Mouse (Mus musculus) NIH3T3 (cell line): ENCODE measurements around the gene Elovl6.

ENCODE experiments used
- DNase-seq: peaks from one replicate; pipeline ENCODE4 v3.0.0-alpha.2; 2012; ENCODE audit warnings: low read depth

Elovl6 gene

DNA sequence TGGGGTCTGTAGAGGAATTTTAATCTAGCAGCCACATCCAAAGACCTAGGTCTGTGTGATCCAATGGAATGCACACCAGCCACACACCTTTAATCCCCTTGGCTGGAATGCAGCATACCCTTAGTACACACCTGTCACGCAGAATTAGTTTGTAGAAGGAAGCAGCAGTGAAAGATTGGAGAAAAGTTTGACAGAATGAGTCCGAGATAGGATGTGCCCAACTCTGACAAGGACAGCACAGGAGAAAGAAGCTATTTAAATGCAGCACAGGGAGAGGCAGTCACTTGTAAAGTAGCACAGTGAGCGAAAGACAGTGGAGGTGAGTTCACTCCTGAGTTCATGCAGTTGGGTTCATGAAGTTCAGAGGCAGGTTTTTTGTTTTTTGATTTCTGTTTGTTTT, 11.2 kb downstream of the Elovl6 start:
- no peak for DNase-seq

GRCm38 (mm10) chr3:129544217-129544616, 12.1 kb downstream of the Elovl6 start:
- DNase-seq: no peak

DNA sequence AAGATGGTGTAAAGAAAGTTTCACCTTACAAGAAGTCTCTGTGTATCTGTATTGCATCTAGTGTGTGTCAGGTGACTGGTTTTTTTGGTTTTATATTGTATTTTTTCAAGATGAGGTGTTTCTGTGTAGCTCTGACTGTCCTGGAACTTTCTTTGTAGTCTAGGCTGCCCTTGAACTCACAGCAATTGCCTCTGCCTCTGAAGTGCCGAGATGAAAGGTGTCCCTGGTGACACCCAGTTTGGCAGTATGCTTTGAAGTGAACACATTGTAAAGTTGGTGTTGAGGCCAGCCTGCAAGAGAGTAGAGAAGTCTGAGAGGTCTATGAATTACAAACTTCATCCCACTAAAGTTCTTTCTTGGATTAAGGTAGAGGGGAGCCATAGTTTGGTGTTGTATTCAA, 13.1 kb downstream of the Elovl6 start:
- no peak for DNase-seq

GRCm38 (mm10) chr3:129545801-129546200, 13.6 kb downstream of the Elovl6 start:
- DNase-seq: no peak

DNA sequence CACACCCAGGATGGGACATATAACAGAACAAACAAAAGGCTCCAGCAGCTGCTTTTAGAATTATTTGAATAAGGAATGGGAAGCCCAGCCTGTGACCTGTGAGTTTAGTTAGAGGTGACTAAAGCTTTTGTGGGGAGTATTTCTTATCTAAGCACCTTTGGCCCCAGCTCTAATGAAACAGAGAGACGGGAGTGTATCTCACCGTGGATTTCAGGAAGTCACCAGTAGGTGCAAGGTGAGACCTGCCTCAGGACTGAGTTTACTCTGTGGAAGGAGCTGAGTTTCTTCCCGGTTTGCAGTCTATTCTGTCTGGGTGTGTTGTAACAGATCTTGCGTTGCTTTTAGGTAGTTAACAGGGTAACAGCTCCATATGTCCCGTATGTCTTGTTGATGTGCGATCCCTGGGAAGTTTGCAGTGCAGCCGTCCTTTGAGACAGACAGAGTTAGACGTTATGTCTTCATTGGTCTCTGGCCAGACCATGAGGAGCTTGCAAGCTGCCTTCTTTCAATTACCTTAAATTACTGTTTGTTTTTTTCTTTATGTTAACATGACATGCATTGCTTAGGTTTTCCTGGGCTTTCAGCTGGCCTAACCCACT, 15.8 kb downstream of the Elovl6 start:
- DNase-seq: no peak

DNA sequence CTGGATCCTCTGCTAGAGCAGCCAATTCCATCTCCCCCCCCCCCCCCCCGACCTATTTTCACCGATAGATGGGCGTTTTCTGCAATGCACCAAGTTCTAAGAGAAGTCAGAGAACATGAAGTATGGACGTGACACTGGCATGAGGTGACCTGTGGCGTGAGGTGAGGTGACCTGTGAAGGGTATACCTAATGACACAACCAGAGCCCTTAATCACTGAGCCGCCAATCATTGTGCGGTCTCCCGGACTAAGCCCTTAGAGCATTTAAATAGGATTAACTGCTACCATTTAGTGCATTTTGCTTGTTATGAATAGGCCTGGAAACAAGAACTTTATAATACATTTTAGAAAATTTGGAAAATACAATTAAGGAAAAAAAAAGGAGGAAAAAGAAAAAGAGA, 16.6 kb downstream of the Elovl6 start:
- no peak for DNase-seq

DNA sequence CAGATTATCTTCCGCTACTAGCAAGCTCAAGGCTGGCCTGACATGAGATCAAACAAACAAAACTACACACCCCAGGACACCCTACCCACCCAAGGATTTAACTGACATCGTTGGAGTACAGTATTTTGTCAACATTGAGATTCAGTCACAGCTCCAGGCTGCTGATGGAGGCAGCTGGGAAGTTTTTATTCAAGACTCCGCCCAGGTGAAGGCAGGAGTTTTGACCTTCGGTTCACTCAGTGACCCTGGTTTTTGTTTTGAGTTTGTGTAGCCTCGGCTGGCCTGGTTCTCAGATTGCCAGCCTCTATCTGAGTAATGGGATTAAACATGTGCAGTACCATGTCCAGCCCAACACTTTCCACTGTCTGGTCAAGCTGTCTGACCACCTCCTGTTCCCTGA, 17.4 kb downstream of the Elovl6 start:
- no peak for DNase-seq

DNA sequence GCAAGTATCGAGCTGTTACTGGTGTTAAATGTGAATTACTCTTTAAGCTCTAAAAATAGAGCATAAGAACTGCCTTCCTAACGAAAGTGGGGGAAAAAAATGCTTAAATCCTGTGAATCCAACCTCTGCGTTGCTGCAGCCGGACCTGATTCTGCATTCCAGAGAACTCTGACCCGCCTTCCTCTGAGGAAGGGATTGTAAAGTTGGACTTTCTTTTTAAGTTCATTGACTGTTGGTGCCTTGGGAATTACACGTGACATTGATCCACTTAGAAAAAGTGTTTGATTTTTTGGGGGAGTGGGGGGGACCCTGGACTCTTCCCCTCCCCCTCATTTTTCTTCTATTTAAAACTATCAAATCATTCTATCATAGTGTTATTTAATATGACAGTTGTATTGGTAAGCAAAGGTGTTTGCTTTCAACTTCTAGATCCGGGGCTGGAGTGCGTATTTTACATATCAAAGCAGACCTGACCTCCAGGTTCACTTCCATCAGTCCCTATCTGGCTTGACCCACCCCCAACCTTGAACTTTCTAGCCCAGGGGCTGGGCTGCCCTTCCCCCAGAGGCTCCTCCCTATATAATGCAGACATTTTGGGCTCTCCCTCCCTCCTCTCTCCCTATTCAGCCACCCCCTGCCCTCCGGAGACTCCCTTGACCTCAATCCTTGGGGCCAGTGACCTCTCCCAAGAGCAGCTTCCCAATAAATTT, 19.6 kb downstream of the Elovl6 start:
- no peak for DNase-seq

DNA sequence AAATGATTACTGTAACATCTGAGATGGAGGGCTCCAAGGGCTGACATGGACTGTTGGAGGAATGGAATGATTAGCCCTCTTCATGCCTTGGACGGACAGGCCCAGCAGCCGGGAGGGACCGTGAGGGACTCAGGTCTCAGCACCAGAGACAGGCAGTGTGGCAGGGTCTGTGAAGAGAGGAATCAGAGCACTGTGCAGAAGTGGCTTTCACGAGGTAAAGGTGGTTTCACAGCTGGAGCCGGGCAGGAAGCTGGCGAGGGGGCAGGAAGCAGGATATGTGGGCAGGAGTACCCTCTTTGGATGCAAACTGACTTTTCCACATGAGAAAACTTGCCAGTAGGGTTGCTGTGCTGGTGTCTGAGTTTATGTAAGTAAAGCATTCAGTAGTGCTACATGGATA, 20.2 kb downstream of the Elovl6 start:
- DNase-seq: no peak

DNA sequence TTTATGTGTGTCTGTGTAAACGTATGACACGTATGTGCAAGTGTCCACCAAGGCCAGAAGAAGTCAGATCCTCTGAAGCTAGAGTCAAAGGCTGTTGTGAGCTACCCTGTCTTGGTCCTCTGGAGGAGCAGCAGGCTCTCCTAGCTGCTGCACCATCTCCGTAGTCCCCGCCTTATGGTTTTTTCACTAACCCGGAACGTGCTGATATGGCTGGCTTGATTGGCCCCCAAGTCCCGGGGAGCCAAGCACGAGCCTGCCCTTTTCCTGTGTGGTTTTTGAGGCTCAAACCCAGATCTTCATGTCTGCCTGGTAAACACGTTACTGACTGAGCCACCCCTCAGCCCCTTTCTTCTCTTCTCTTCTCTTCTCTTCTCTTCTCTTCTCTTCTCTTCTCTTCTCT, 21.0 kb downstream of the Elovl6 start:
- no peak for DNase-seq

DNA sequence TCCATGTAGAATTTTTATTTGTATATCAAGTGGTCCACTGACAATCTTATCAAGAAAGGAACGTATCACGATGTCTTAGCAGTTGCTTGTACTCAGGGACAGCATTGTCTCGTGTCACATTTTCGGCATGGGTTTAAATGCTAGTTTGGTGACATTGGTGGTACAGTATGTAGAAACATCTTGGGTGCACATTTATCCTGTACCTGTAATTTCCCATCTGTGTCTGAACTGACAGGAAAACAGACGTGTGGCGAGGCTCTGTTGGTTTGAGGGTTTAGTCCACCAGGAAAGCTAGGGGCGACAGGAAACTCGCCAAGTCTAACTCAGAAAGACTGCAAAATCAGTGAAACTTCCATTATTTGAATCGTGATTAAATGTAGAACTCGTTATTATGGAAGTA, 21.5 kb downstream of the Elovl6 start:
- no peak for DNase-seq

DNA sequence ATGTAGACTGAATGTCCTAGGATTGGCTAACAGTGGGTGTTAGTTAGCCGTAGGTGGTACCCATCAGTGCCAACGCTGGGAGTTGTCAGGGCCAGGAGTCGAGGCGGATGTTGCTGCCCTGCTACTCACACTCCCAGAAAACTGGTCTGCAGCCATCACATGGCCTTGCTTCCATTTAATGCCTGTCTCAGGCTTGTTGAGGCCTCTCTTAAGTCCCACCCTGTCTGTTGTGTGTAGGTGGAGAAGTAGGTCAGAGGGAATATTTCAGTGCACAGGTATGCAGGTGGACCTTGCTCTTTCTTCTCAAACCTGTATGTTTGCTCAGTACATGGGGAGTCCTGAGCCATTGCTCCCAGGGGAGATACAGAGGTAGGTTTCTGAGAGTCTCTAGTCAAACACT, 22.3 kb downstream of the Elovl6 start:
- DNase-seq: no peak

DNA sequence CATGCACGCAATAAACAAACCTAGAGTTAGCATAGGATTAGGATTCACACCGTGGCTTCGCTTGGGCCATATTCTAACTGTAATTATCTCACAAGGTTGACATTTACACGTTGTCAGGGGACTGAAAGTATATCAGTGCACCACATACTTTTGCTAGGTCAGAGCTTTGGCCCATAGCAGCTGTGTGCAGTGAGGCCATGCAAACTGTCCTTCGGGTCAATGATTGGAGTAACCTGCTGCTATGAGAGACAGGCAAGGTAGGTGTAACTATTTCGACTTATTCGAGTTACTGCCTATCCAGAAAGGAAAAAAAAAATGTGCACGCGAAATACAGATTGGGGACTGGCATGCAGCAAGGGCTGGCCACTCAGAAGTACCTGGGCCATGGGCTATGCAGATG, 24.9 kb downstream of the Elovl6 start:
- no peak for DNase-seq

DNA sequence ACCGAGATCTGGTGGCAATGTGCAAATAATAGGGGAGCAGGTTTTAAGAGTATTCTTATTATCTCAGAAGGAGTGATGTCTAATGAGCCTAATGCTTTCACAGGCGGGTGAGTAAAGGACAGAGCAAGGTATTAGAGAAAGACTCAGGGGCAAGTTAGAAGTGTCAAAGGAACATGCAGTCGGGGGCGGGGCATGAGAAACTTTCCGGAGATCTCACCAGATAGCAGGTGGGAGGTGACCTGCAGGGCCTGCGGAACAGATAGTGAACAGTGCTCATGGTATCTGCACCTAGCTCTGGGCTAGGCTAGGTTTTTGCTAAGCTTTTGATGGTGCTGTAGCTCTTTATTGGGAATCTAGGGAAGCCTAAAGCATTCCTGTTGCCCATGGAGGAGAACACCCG, 25.4 kb downstream of the Elovl6 start:
- DNase-seq: no peak

DNA sequence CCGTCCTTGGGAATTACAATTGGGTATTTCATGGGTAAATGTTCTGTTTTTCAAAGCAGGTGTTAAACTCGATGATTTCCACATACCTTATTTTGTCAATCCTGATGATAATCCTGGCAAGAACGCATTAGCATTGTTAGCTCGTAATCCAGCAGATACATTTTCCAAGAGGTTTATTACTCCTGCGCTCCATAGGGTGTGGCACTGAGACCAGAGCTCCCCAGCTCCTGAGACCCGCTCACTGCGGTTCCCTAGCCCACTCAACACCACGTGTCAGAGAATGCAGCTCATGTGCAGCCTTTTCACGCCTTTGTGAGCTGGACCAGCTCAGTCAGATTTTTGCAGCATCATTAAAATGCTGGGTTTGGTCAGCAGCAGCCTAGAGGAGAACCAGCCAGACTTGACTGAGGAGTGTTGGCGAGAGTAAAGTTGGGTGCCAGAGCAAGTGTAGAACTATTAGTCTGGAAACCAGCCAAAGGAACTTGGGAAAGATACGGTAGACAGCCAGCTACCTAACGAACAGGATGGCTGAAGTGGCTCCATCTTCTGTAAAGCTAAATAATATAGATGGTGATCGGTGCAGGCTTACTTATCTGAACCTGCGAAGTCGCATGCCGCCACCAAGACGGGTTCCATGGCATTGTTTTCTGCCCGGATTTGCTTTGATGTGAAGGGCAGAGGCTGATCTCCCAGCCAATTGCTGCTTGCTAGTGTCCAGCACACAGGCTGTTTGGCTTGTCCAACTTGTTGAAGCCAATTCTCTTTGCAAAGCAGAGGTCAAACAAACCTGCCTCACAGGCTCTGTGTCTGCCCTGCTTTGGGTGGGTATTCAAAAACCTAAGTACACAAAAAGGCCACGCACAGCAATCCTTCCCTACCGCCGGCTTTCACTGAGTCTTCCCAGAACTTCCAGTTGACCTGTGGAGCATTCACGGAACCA, 26.1 kb downstream of the Elovl6 start:
- no peak for DNase-seq

GRCm38 (mm10) chr3:129560068-129560467, 27.9 kb downstream of the Elovl6 start:
- no peak for DNase-seq

GRCm38 (mm10) chr3:129561011-129561410, 28.9 kb downstream of the Elovl6 start:
- DNase-seq: no peak

GRCm38 (mm10) chr3:129561853-129562252, 29.7 kb downstream of the Elovl6 start:
- no peak for DNase-seq

DNA sequence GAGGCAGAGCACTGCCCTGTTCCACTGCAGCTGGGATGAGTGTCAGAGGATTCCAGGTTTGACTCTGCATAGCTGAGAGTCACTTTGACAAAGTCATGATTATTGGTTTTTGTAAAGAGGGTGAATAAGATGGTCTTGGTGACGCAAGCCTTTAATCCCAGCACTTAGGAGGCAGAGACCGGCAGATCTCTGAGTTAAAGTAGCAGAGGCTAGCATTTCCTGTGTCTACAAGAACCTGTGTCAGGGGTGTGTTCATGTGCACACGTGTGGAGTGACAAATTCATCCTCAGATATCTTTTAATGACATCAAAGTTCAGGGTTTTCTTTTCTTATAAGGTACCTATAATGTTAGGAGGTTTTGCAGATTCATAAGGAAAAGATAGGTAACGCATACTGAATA, 30.3 kb downstream of the Elovl6 start:
- no peak for DNase-seq

DNA sequence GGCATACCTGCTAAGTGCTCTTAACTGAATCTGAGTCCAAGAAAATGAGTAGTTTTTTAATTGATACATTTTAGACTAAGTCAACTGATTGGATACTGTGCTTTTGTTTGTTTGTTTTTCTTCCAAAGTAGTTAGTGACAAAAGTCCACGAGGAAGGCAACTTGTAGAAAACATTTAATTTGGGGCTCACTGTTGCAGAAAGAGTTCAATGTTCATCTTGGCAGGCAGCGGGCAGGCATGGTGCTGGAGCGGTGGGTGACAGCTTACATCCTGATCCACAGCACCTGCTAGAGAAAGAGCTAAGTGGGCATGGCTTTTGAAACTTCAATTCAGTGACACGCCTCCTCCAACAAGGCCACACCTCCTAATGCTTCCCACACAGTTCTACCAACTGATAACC, 31.7 kb downstream of the Elovl6 start:
- no peak for DNase-seq

GRCm38 (mm10) chr3:129564852-129565251, 32.7 kb downstream of the Elovl6 start:
- DNase-seq: no peak

- DNase-seq: no peak
Observed at GRCm38 (mm10) chr3:129565458-129565857, 33.3 kb downstream of the Elovl6 start.

- no peak for DNase-seq
Observed at GRCm38 (mm10) chr3:129566013-129566412, 33.9 kb downstream of the Elovl6 start.
